In genomic region chr9:107275710-107276109, GRCm38 (mm10) we compare ENCODE assay signal across 25 mouse cellular contexts. TPM values are rescaled to one million over a fixed set of nuclear protein-coding genes. Genes with fewer than 3 reads are reported as not detected.
A peak's percentile ranks its signal among the peaks of the same experiment; 100 is the strongest.
DNase-seq lines count a peak whose midpoint lies in the region; TF ChIP-seq lines count a peak whose summit lies in the region.
"Had no signal": no experiment of that assay in that cellular context is flagged by ENCODE, and none has a peak within 500 bp of the region (broad histone marks: within the 10 kb centered on the region; RNA-seq: fewer than 3 reads in every experiment).

No protein-coding gene starts in this region.

- intact Hi-C loops in left cerebral cortex, adult 2 months (cut with DNase I): loop anchor here (5.0 kb wide), 1 partner anchor 108 kb away; no protein-coding TSS in a partner anchor

- peak; percentile 82 for DNase-seq in adrenal gland, adult 2 months
- no peak for DNase-seq in adrenal gland, adult 18-20 months (ENCODE audit: low spot score in 2 of 2)
- DNase-seq in heart, postnatal 4 days: peak; percentile 30
- no peak for DNase-seq in heart, adult 9 months (ENCODE audit: low spot score in 2 of 2)
- peak; percentile 49 for DNase-seq in adrenal gland, postnatal 25 days
- DNase-seq in left cerebral cortex, adult 2 months (ENCODE audit: extremely low spot score in 1 of 2, low spot score in 2 of 2): no peak
- DNase-seq in retina, postnatal 1 day: no peak
- DNase-seq: cerebellum, adult 9-10 months; embryo, embryonic 11 days; gastrocnemius, postnatal 25 days; heart, adult 2 months; heart, postnatal 10 days; kidney, adult 18-20 months; layer of hippocampus, adult 9-11 months; liver; lung, embryonic 14.5 days; lung, postnatal 14 days; midbrain, embryonic 14.5 days; right cerebral cortex, postnatal 14 days had no signal

- H3K4me3 ChIP-seq in left cerebral cortex, adult 2 months: no peak overlapping the region
- H3K4me3 ChIP-seq: embryonic facial prominence, embryonic 12.5 days; heart, adult 2 months; heart, embryonic 13.5 days; kidney, embryonic 15.5 days; stomach, embryonic 15.5 days had no signal

- TF ChIP-seq CTCF in left cerebral cortex, adult 2 months (IDR thresholded peaks at IDR 0.05): no peak

- H3K27ac ChIP-seq in left cerebral cortex, adult 2 months: no peak overlapping the region
- H3K27ac ChIP-seq: embryonic facial prominence, embryonic 12.5 days; heart, adult 2 months; heart, embryonic 13.5 days; kidney, embryonic 15.5 days; liver, embryonic 14.5 days; stomach, embryonic 15.5 days had no signal

RNA-seq across cellular contexts. Expression of gene Mapkapk3, which starts 14.0 kb away (rescaled TPM):
- 10 to 100 TPM; 27.9 to 69.9 TPM for total RNA-seq in adrenal gland, adult 2 months (2021)
- 30.9 and 41.7 TPM in 2 replicates for polyA plus RNA-seq in adrenal gland, adult 2 months (2012; rRNA removed)
- 10 to 100 TPM; 42.8 to 55.6 TPM for total RNA-seq in adrenal gland, adult 18-20 months (2021)
- total RNA-seq in heart, postnatal 4 days (2021): 10 to 100 TPM; 18.3 to 18.9 TPM
- total RNA-seq in adrenal gland, postnatal 25 days (2021): 56.8 and 57.8 TPM in 2 replicates
- 1 to 10 TPM; 3.4 to 3.5 TPM for total RNA-seq in left cerebral cortex, adult 2 months (2021)

RNA-seq across cellular contexts. Expression of gene Cish, which starts 20.1 kb away (rescaled TPM):
- 10 to 100 TPM; 13.9 to 18.6 TPM for total RNA-seq in adrenal gland, adult 2 months (2021)
- polyA plus RNA-seq in adrenal gland, adult 2 months (2012; rRNA removed): 33.3 and 34.8 TPM in 2 replicates
- 1 to 10 TPM; 7.9 to 9.9 TPM for total RNA-seq in adrenal gland, adult 18-20 months (2021)
- total RNA-seq in heart, postnatal 4 days (2021): 100 to 1,000 TPM; 146 to 176 TPM
- total RNA-seq in adrenal gland, postnatal 25 days (2021): 8.1 and 14.9 TPM in 2 replicates
- 10 to 100 TPM in 1 of 2 experiments, 1 to 10 TPM in 1; 9.6 to 10.7 TPM for total RNA-seq in left cerebral cortex, adult 2 months (2021)

RNA-seq across cellular contexts. Expression of gene Dock3, which starts 44.0 kb away (rescaled TPM):
- 1 to 10 TPM; 3.3 to 4.2 TPM for total RNA-seq in adrenal gland, adult 2 months (2021)
- 0.81 and 2.0 TPM in 2 replicates for polyA plus RNA-seq in adrenal gland, adult 2 months (2012; rRNA removed)
- 1 to 10 TPM; 3.1 to 3.7 TPM for total RNA-seq in adrenal gland, adult 18-20 months (2021)
- total RNA-seq in heart, postnatal 4 days (2021): 1 to 10 TPM; 1.3 to 1.5 TPM
- 4.9 and 5.4 TPM in 2 replicates for total RNA-seq in adrenal gland, postnatal 25 days (2021)
- 100 to 1,000 TPM; 216 to 221 TPM for total RNA-seq in left cerebral cortex, adult 2 months (2021)
- total RNA-seq: monocyte, adult 5-6 weeks had no signal

Comparison
In these comparisons a context has a peak if more than half of its experiments do, and no peak if none do; other contexts are left out.
1. DNase-seq: peak in adrenal gland, adult 2 months (single experiment), heart, postnatal 4 days (single experiment) and adrenal gland, postnatal 25 days (single experiment); none in adrenal gland, adult 18-20 months (0 of 2), heart, adult 9 months (0 of 2), left cerebral cortex, adult 2 months (0 of 2) and retina, postnatal 1 day (single experiment).
2. RNA of gene Mapkapk3, which starts 14.0 kb away (total RNA-seq): 27.9 to 69.9 TPM in adrenal gland, adult 2 months, 56.8 to 57.8 TPM in adrenal gland, postnatal 25 days, 42.8 to 55.6 TPM in adrenal gland, adult 18-20 months and 18.3 to 18.9 TPM in heart, postnatal 4 days; 3.4 to 3.5 TPM in left cerebral cortex, adult 2 months; every median in the first group is over 4 times any median in the second.
3. RNA of gene Dock3, which starts 44.0 kb away (total RNA-seq): 216 to 221 TPM in left cerebral cortex, adult 2 months; 4.9 to 5.4 TPM in adrenal gland, postnatal 25 days, 3.3 to 4.2 TPM in adrenal gland, adult 2 months, 3.1 to 3.7 TPM in adrenal gland, adult 18-20 months and 1.3 to 1.5 TPM in heart, postnatal 4 days; every median in the first group is over 10 times any median in the second.